Mouse (Mus musculus): Measurements from ENCODE around the gene Gtf2h5. TPM values are rescaled to one million over a fixed set of nuclear protein-coding genes. Genes with fewer than 3 reads are reported as not detected.

The Gtf2h5 gene
- 72.8 TPM for polyA plus RNA-seq (2012; fragmentation: generic; extraction: Trizol)

- Histone ChIP-seq H3K4me3 (peak within 1 kb of the TSS; percentile 95), H3K4me2 (ENCODE audit: low read depth) (peak within 1 kb of the TSS; percentile 86), H3K79me2 (ENCODE audit: control insufficient read depth, insufficient read depth) (peaks cover 28% of the 10 kb centered on the region), H3ac (ENCODE audit: control insufficient read depth, insufficient read length) (peak within 1 kb of the TSS; percentile 61), H3K27me3 (ENCODE audit: control insufficient read depth, insufficient read depth, insufficient read length) (no peaks in the 10 kb centered on the region), H3K36me3 (ENCODE audit: control insufficient read depth, insufficient read depth) (peaks cover 19% of the 10 kb centered on the region)
- no peak for TF ChIP-seq E2F4 (IDR thresholded peaks at IDR 0.05; ENCODE audit: insufficient read depth)
- TF ChIP-seq POLR2A (IDR thresholded peaks at IDR 0.05; ENCODE audit: insufficient read length, low read depth) = peak; percentile 89
- TF ChIP-seq MYOG (IDR thresholded peaks at IDR 0.05; ENCODE audit: control insufficient read depth in 1 of 3, insufficient read depth in 1 of 3, insufficient read length in 2 of 3, low read depth in 2 of 3) = no peak
- TF ChIP-seq CEBPB (IDR thresholded peaks at IDR 0.05; ENCODE audit: insufficient read depth, poor library complexity, severe bottlenecking) = no peak
- TF ChIP-seq USF1 (IDR thresholded peaks at IDR 0.05; ENCODE audit: low read depth) = peak; percentile 89
- TF ChIP-seq TCF3 (IDR thresholded peaks at IDR 0.05; ENCODE audit: insufficient read length, low read depth) = no peak
- no peak for TF ChIP-seq MYOD1 (IDR thresholded peaks at IDR 0.05; ENCODE audit: control insufficient read depth in 1 of 3, insufficient read length in 2 of 3, low read depth in 2 of 3)
- TF ChIP-seq POLR2AphosphoS2 (IDR thresholded peaks at IDR 0.05; ENCODE audit: insufficient read length, low read depth) = peak; percentile 77
- TF ChIP-seq REST (IDR thresholded peaks at IDR 0.05; ENCODE audit: insufficient read depth, insufficient read length) = no peak
- no peak for TF ChIP-seq MAX (IDR thresholded peaks at IDR 0.05; ENCODE audit: low read depth)
- no peak for TF ChIP-seq TCF12 (IDR thresholded peaks at IDR 0.05; ENCODE audit: insufficient read depth, poor library complexity, severe bottlenecking)
- TF ChIP-seq SRF (IDR thresholded peaks at IDR 0.05; ENCODE audit: control insufficient read depth, insufficient read length, low read depth) = peak; percentile 56
Observed at GRCm38 (mm10) chr17:6079287-6080122, at the start of gene Gtf2h5, which contains the start of gene Serac1. TSS of gene Gtf2h5 (plus strand) at chr17:6079786. TSS of gene Serac1 (minus strand) at chr17:6079741.

- TF ChIP-seq REST (IDR thresholded peaks at IDR 0.05; ENCODE audit: insufficient read depth, insufficient read length) (no peak), SRF (IDR thresholded peaks at IDR 0.05; ENCODE audit: control insufficient read depth, insufficient read length, low read depth) (no peak), POLR2A (IDR thresholded peaks at IDR 0.05; ENCODE audit: insufficient read length, low read depth) (no peak), TCF3 (IDR thresholded peaks at IDR 0.05; ENCODE audit: insufficient read length, low read depth) (no peak), CEBPB (IDR thresholded peaks at IDR 0.05; ENCODE audit: insufficient read depth, poor library complexity, severe bottlenecking) (no peak), MYOG (IDR thresholded peaks at IDR 0.05; ENCODE audit: control insufficient read depth in 1 of 3, insufficient read depth in 1 of 3, insufficient read length in 2 of 3, low read depth in 2 of 3) (no peak), USF1 (IDR thresholded peaks at IDR 0.05; ENCODE audit: low read depth) (no peak), MAX (IDR thresholded peaks at IDR 0.05; ENCODE audit: low read depth) (no peak), POLR2AphosphoS2 (IDR thresholded peaks at IDR 0.05; ENCODE audit: insufficient read length, low read depth) (no peak), MYOD1 (IDR thresholded peaks at IDR 0.05; ENCODE audit: control insufficient read depth in 1 of 3, insufficient read length in 2 of 3, low read depth in 2 of 3) (no peak)
- H3K4me3 ChIP-seq = no peak overlapping the region
- peaks cover 74% of the 10 kb centered on the region for H3K36me3 ChIP-seq (ENCODE audit: control insufficient read depth, insufficient read depth)
- H3K4me2 ChIP-seq (ENCODE audit: low read depth) = no peak overlapping the region
- no peak overlapping the region for H3ac ChIP-seq (ENCODE audit: control insufficient read depth, insufficient read length)
- H3K27me3 ChIP-seq (ENCODE audit: control insufficient read depth, insufficient read depth, insufficient read length) = no peaks in the 10 kb centered on the region
- no peaks in the 10 kb centered on the region for H3K79me2 ChIP-seq (ENCODE audit: control insufficient read depth, insufficient read depth)
Observed at GRCm38 (mm10) chr17:6035661-6036060, 43.9 kb upstream of the Gtf2h5 start.

GRCm38 (mm10) chr17:6036458-6036857, 43.1 kb upstream of the Gtf2h5 start:
- Histone ChIP-seq H3K36me3 (ENCODE audit: control insufficient read depth, insufficient read depth) (peaks cover 75% of the 10 kb centered on the region), H3K4me3 (no peak overlapping the region), H3K79me2 (ENCODE audit: control insufficient read depth, insufficient read depth) (no peaks in the 10 kb centered on the region), H3K4me2 (ENCODE audit: low read depth) (no peak overlapping the region), H3ac (ENCODE audit: control insufficient read depth, insufficient read length) (no peak overlapping the region), H3K27me3 (ENCODE audit: control insufficient read depth, insufficient read depth, insufficient read length) (no peaks in the 10 kb centered on the region)
- TF ChIP-seq TCF3 (IDR thresholded peaks at IDR 0.05; ENCODE audit: insufficient read length, low read depth) = no peak
- no peak for TF ChIP-seq TCF12 (IDR thresholded peaks at IDR 0.05; ENCODE audit: insufficient read depth, poor library complexity, severe bottlenecking)
- TF ChIP-seq SRF (IDR thresholded peaks at IDR 0.05; ENCODE audit: control insufficient read depth, insufficient read length, low read depth) = no peak
- TF ChIP-seq USF1 (IDR thresholded peaks at IDR 0.05; ENCODE audit: low read depth) = no peak
- TF ChIP-seq MYOD1 (IDR thresholded peaks at IDR 0.05; ENCODE audit: control insufficient read depth in 1 of 3, insufficient read length in 2 of 3, low read depth in 2 of 3) = no peak
- no peak for TF ChIP-seq MYOG (IDR thresholded peaks at IDR 0.05; ENCODE audit: control insufficient read depth in 1 of 3, insufficient read depth in 1 of 3, insufficient read length in 2 of 3, low read depth in 2 of 3)
- TF ChIP-seq E2F4 (IDR thresholded peaks at IDR 0.05; ENCODE audit: insufficient read depth) = no peak
- TF ChIP-seq POLR2AphosphoS2 (IDR thresholded peaks at IDR 0.05; ENCODE audit: insufficient read length, low read depth) = no peak
- TF ChIP-seq CEBPB (IDR thresholded peaks at IDR 0.05; ENCODE audit: insufficient read depth, poor library complexity, severe bottlenecking) = no peak
- TF ChIP-seq POLR2A (IDR thresholded peaks at IDR 0.05; ENCODE audit: insufficient read length, low read depth) = no peak
- TF ChIP-seq MAX (IDR thresholded peaks at IDR 0.05; ENCODE audit: low read depth) = no peak
- TF ChIP-seq REST (IDR thresholded peaks at IDR 0.05; ENCODE audit: insufficient read depth, insufficient read length) = no peak

- no peak overlapping the region for H3K4me3 ChIP-seq
- peaks cover 74% of the 10 kb centered on the region for H3K36me3 ChIP-seq (ENCODE audit: control insufficient read depth, insufficient read depth)
- TF ChIP-seq REST (IDR thresholded peaks at IDR 0.05; ENCODE audit: insufficient read depth, insufficient read length) (no peak), POLR2AphosphoS2 (IDR thresholded peaks at IDR 0.05; ENCODE audit: insufficient read length, low read depth) (no peak), TCF12 (IDR thresholded peaks at IDR 0.05; ENCODE audit: insufficient read depth, poor library complexity, severe bottlenecking) (no peak), E2F4 (IDR thresholded peaks at IDR 0.05; ENCODE audit: insufficient read depth) (no peak), POLR2A (IDR thresholded peaks at IDR 0.05; ENCODE audit: insufficient read length, low read depth) (no peak), CEBPB (IDR thresholded peaks at IDR 0.05; ENCODE audit: insufficient read depth, poor library complexity, severe bottlenecking) (no peak), MAX (IDR thresholded peaks at IDR 0.05; ENCODE audit: low read depth) (no peak), TCF3 (IDR thresholded peaks at IDR 0.05; ENCODE audit: insufficient read length, low read depth) (no peak), USF1 (IDR thresholded peaks at IDR 0.05; ENCODE audit: low read depth) (no peak)
- no peaks in the 10 kb centered on the region for H3K79me2 ChIP-seq (ENCODE audit: control insufficient read depth, insufficient read depth)
- H3K4me2 ChIP-seq (ENCODE audit: low read depth) = no peak overlapping the region
- no peak overlapping the region for H3ac ChIP-seq (ENCODE audit: control insufficient read depth, insufficient read length)
- H3K27me3 ChIP-seq (ENCODE audit: control insufficient read depth, insufficient read depth, insufficient read length) = no peaks in the 10 kb centered on the region
Observed at GRCm38 (mm10) chr17:6036872-6037271, 42.7 kb upstream of the Gtf2h5 start.
